Mouse (Mus musculus) heart, adult 2 months (tissue): ENCODE results near the gene Dpysl5.

Experiments
- CTCF ChIP-seq: fragments of 200-600 bp; IDR thresholded peaks from 2 replicates; pipeline ENCODE4 v1.8.1; 2022; ENCODE audit warnings: antibody characterized with exemption, mild to moderate bottlenecking, moderate library complexity
- EP300 ChIP-seq: fragments of 200-500 bp; IDR thresholded peaks from 2 replicates; pipeline ENCODE4 v1.6.1; 2011; ENCODE audit warnings: low read depth, low read length, control low read depth; ENCODE audit not compliant: insufficient read depth
- POLR2A ChIP-seq: fragments of 200-500 bp; IDR thresholded peaks from 2 replicates; pipeline ENCODE4 v1.6.1; 2011; ENCODE audit warnings: mild to moderate bottlenecking, low read depth, low read length, control low read depth; ENCODE audit not compliant: insufficient read depth

- TF ChIP-seq POLR2A (no peak), CTCF (no peak), EP300 (no peak)
Measured at GRCm38 (mm10) chr5:30712441-30713298, 1.3 kb downstream of the Dpysl5 start.
